Mouse (Mus musculus): ENCODE data around the gene Fam178b. TPM values are rescaled to one million over a fixed set of nuclear protein-coding genes. Genes with fewer than 3 reads are reported as not detected.

The Fam178b gene
- polyA plus RNA-seq, 1 experiment from 2014 or later, result 0.62 TPM

GRCm38 (mm10) chr1:36588476-36589450 lies 94.2 kb downstream of the Fam178b start:
- peak overlapping the region; percentile 54 for H3K9ac ChIP-seq (ENCODE audit: low read length)
- H3K27ac ChIP-seq (ENCODE audit: low read length), result peak overlapping the region; percentile 75
- ATAC-seq (replicated peaks; ENCODE audit: extremely low read depth, insufficient read depth, low FRiP score), result peak; percentile 59
- no peaks in the 10 kb centered on the region for H3K36me3 ChIP-seq (ENCODE audit: control insufficient read depth, insufficient read depth)
- H3K4me3 ChIP-seq (ENCODE audit: low read length), result no peak overlapping the region
- H3K4me1 ChIP-seq (ENCODE audit: control insufficient read depth, insufficient read depth, low read length), result peaks cover 34% of the 10 kb centered on the region
- H3K27me3 ChIP-seq (ENCODE audit: control insufficient read depth, insufficient read depth, low read length), result no peaks in the 10 kb centered on the region
- WGBS, result 56% methylated on average over 13 of the region's 13 CpGs
- H3K4me2 ChIP-seq (ENCODE audit: low read depth, low read length), result no peak overlapping the region
- H3K9me3 ChIP-seq (replicated peaks; ENCODE audit: control insufficient read depth, low read length), result no peaks in the 10 kb centered on the region

GRCm38 (mm10) chr1:36587860-36588259 lies 95.1 kb downstream of the Fam178b start:
- no peaks in the 10 kb centered on the region for H3K9me3 ChIP-seq (replicated peaks; ENCODE audit: control insufficient read depth, low read length)
- H3K27me3 ChIP-seq (ENCODE audit: control insufficient read depth, insufficient read depth, low read length), result no peaks in the 10 kb centered on the region
- no peak for ATAC-seq (replicated peaks; ENCODE audit: extremely low read depth, insufficient read depth, low FRiP score)
- H3K4me1 ChIP-seq (ENCODE audit: control insufficient read depth, insufficient read depth, low read length), result peaks cover 33% of the 10 kb centered on the region
- H3K4me3 ChIP-seq (ENCODE audit: low read length), result no peak overlapping the region
- H3K9ac ChIP-seq (ENCODE audit: low read length), result no peak overlapping the region
- no peak overlapping the region for H3K27ac ChIP-seq (ENCODE audit: low read length)
- H3K36me3 ChIP-seq (ENCODE audit: control insufficient read depth, insufficient read depth), result no peaks in the 10 kb centered on the region
- WGBS, result 87% methylated on average over 6 of the region's 6 CpGs
- no peak overlapping the region for H3K4me2 ChIP-seq (ENCODE audit: low read depth, low read length)

- no peak for ATAC-seq (replicated peaks; ENCODE audit: extremely low read depth, insufficient read depth, low FRiP score)
- Histone ChIP-seq H3K27me3 (ENCODE audit: control insufficient read depth, insufficient read depth, low read length) (no peaks in the 10 kb centered on the region), H3K4me3 (ENCODE audit: low read length) (no peak overlapping the region), H3K4me1 (ENCODE audit: control insufficient read depth, insufficient read depth, low read length) (peaks cover 29% of the 10 kb centered on the region), H3K27ac (ENCODE audit: low read length) (no peak overlapping the region), H3K4me2 (ENCODE audit: low read depth, low read length) (no peak overlapping the region), H3K36me3 (ENCODE audit: control insufficient read depth, insufficient read depth) (no peaks in the 10 kb centered on the region), H3K9me3 (replicated peaks; ENCODE audit: control insufficient read depth, low read length) (no peaks in the 10 kb centered on the region), H3K9ac (ENCODE audit: low read length) (no peak overlapping the region)
- WGBS, result 67% methylated on average over 4 of the region's 4 CpGs
Observed at GRCm38 (mm10) chr1:36586288-36586687, 96.7 kb downstream of the Fam178b start.

- ATAC-seq (replicated peaks; ENCODE audit: extremely low read depth, insufficient read depth, low FRiP score), result no peak
- no peak overlapping the region for H3K4me3 ChIP-seq (ENCODE audit: low read length)
- no peaks in the 10 kb centered on the region for H3K27me3 ChIP-seq (ENCODE audit: control insufficient read depth, insufficient read depth, low read length)
- peaks cover 37% of the 10 kb centered on the region for H3K4me1 ChIP-seq (ENCODE audit: control insufficient read depth, insufficient read depth, low read length)
- H3K36me3 ChIP-seq (ENCODE audit: control insufficient read depth, insufficient read depth), result no peaks in the 10 kb centered on the region
- H3K4me2 ChIP-seq (ENCODE audit: low read depth, low read length), result no peak overlapping the region
- WGBS, result 76% methylated on average over 8 of the region's 8 CpGs
- no peak overlapping the region for H3K9ac ChIP-seq (ENCODE audit: low read length)
- no peaks in the 10 kb centered on the region for H3K9me3 ChIP-seq (replicated peaks; ENCODE audit: control insufficient read depth, low read length)
- no peak overlapping the region for H3K27ac ChIP-seq (ENCODE audit: low read length)
Observed at GRCm38 (mm10) chr1:36583408-36584116, 99.4 kb downstream of the Fam178b start.

- no peak overlapping the region for H3K4me3 ChIP-seq (ENCODE audit: low read length)
- no peak overlapping the region for H3K27ac ChIP-seq (ENCODE audit: low read length)
- no peak overlapping the region for H3K4me2 ChIP-seq (ENCODE audit: low read depth, low read length)
- H3K36me3 ChIP-seq (ENCODE audit: control insufficient read depth, insufficient read depth), result no peaks in the 10 kb centered on the region
- H3K9ac ChIP-seq (ENCODE audit: low read length), result no peak overlapping the region
- 70% methylated on average over 8 of the region's 8 CpGs for WGBS
- peaks cover 34% of the 10 kb centered on the region for H3K4me1 ChIP-seq (ENCODE audit: control insufficient read depth, insufficient read depth, low read length)
- no peak for ATAC-seq (replicated peaks; ENCODE audit: extremely low read depth, insufficient read depth, low FRiP score)
- no peaks in the 10 kb centered on the region for H3K9me3 ChIP-seq (replicated peaks; ENCODE audit: control insufficient read depth, low read length)
- no peaks in the 10 kb centered on the region for H3K27me3 ChIP-seq (ENCODE audit: control insufficient read depth, insufficient read depth, low read length)
Observed at GRCm38 (mm10) chr1:36582211-36582610, 100.8 kb downstream of the Fam178b start.

GRCm38 (mm10) chr1:36581260-36581659 lies 101.7 kb downstream of the Fam178b start:
- 67% methylated on average over 5 of the region's 5 CpGs for WGBS
- H3K4me2 ChIP-seq (ENCODE audit: low read depth, low read length), result peak overlapping the region; percentile 60

GRCm38 (mm10) chr1:36580384-36581207 lies 102.4 kb downstream of the Fam178b start:
- Histone ChIP-seq H3K27ac (ENCODE audit: low read length) (peak overlapping the region; percentile 90), H3K9ac (ENCODE audit: low read length) (peak overlapping the region; percentile 65), H3K4me1 (ENCODE audit: control insufficient read depth, insufficient read depth, low read length) (peaks cover 36% of the 10 kb centered on the region), H3K36me3 (ENCODE audit: control insufficient read depth, insufficient read depth) (no peaks in the 10 kb centered on the region), H3K4me3 (ENCODE audit: low read length) (peak overlapping the region; percentile 31), H3K9me3 (replicated peaks; ENCODE audit: control insufficient read depth, low read length) (no peaks in the 10 kb centered on the region), H3K27me3 (ENCODE audit: control insufficient read depth, insufficient read depth, low read length) (no peaks in the 10 kb centered on the region), H3K4me2 (ENCODE audit: low read depth, low read length) (peak overlapping the region; percentile 60)
- WGBS, result 9% methylated on average over 17 of the region's 17 CpGs
- peak; percentile 89 for ATAC-seq (replicated peaks; ENCODE audit: extremely low read depth, insufficient read depth, low FRiP score)

More at GRCm38 (mm10) chr1:36581260-36581659, 101.7 kb downstream of the Fam178b start:
- no peaks in the 10 kb centered on the region for H3K27me3 ChIP-seq (ENCODE audit: control insufficient read depth, insufficient read depth, low read length)
- no peak for ATAC-seq (replicated peaks; ENCODE audit: extremely low read depth, insufficient read depth, low FRiP score)
- no peaks in the 10 kb centered on the region for H3K36me3 ChIP-seq (ENCODE audit: control insufficient read depth, insufficient read depth)
- H3K4me3 ChIP-seq (ENCODE audit: low read length), result no peak overlapping the region
- H3K9ac ChIP-seq (ENCODE audit: low read length), result no peak overlapping the region
- H3K4me1 ChIP-seq (ENCODE audit: control insufficient read depth, insufficient read depth, low read length), result peaks cover 36% of the 10 kb centered on the region
- H3K27ac ChIP-seq (ENCODE audit: low read length), result peak overlapping the region; percentile 90
- no peaks in the 10 kb centered on the region for H3K9me3 ChIP-seq (replicated peaks; ENCODE audit: control insufficient read depth, low read length)

GRCm38 (mm10) chr1:36579974-36580383 lies 103.0 kb downstream of the Fam178b start:
- H3K4me1 ChIP-seq (ENCODE audit: control insufficient read depth, insufficient read depth, low read length), result peaks cover 36% of the 10 kb centered on the region
- peak overlapping the region; percentile 60 for H3K4me2 ChIP-seq (ENCODE audit: low read depth, low read length)
- no peaks in the 10 kb centered on the region for H3K36me3 ChIP-seq (ENCODE audit: control insufficient read depth, insufficient read depth)
- no peaks in the 10 kb centered on the region for H3K27me3 ChIP-seq (ENCODE audit: control insufficient read depth, insufficient read depth, low read length)
- WGBS, result 28% methylated on average over 6 of the region's 6 CpGs
- H3K4me3 ChIP-seq (ENCODE audit: low read length), result peak overlapping the region; percentile 31
- peak overlapping the region; percentile 90 for H3K27ac ChIP-seq (ENCODE audit: low read length)
- H3K9me3 ChIP-seq (replicated peaks; ENCODE audit: control insufficient read depth, low read length), result no peaks in the 10 kb centered on the region
- H3K9ac ChIP-seq (ENCODE audit: low read length), result peak overlapping the region; percentile 65
- ATAC-seq (replicated peaks; ENCODE audit: extremely low read depth, insufficient read depth, low FRiP score), result peak; percentile 38

Measured in heart, embryonic 16.5 days (tissue).